ENCODE assay signal across 23 mouse cellular contexts in genomic region chr7:67749441-67750239, GRCm38 (mm10). TPM values are rescaled to one million over a fixed set of nuclear protein-coding genes. Genes with fewer than 3 reads are reported as not detected.
DNase-seq lines count a peak whose midpoint lies in the region; TF ChIP-seq lines count a peak whose summit lies in the region.
"Had no signal": no experiment of that assay in that cellular context is flagged by ENCODE, and none has a peak within 500 bp of the region (broad histone marks: within the 10 kb centered on the region; RNA-seq: fewer than 3 reads in every experiment).

No protein-coding gene starts in this region.

- peak overlapping the region; percentile 78 for H3K27ac ChIP-seq in gastrocnemius, adult 2 months
- peak overlapping the region; percentile 51; the same call in 1 of the 2 replicates for H3K27ac ChIP-seq in layer of hippocampus, adult 2 months
- H3K27ac ChIP-seq: forebrain, embryonic 12.5 days; heart, embryonic 10.5 days; kidney, postnatal 0 days; limb, embryonic 15.5 days; liver, embryonic 15.5 days; lung, embryonic 15.5 days; midbrain, embryonic 15.5 days had no signal

- intact Hi-C loops in gastrocnemius, adult 2 months (cut with DNase I): loop anchor here (10.0 kb wide), 1 partner anchor 525 kb away; the partner anchor contains the start of gene Lysmd4

- TF ChIP-seq CTCF in gastrocnemius, adult 2 months (IDR thresholded peaks at IDR 0.05): no peak
- TF ChIP-seq CTCF in layer of hippocampus, adult 2 months (conservative IDR thresholded peaks at IDR 0.05): no peak

- DNase-seq in gastrocnemius, adult 2 months: peak; percentile 56
- no peak for DNase-seq in gastrocnemius, adult 18-20 months (ENCODE audit: low spot score)
- DNase-seq in layer of hippocampus, adult 2 months (ENCODE audit: low spot score in 2 of 2): no peak
- DNase-seq in layer of hippocampus, postnatal 25 days (ENCODE audit: extremely low spot score in 1 of 2, low spot score in 1 of 2): no peak
- peak; percentile 11 for DNase-seq in 3T3-L1 (ENCODE audit: low read depth, low spot score)
- DNase-seq in NIH3T3 (ENCODE audit: low read depth): peak; percentile 71
- no peak for DNase-seq in adrenal gland, adult 2 months
- DNase-seq in urinary bladder, postnatal 4 days (ENCODE audit: low spot score in 2 of 2): no peak
- DNase-seq: adrenal gland, postnatal 25 days; cerebellum, adult 9-10 months; kidney, adult 2 months; lung, postnatal 36 days; right cerebral cortex, postnatal 14 days; spleen, adult 18-20 months had no signal

- peak overlapping the region; percentile 42 for H3K4me3 ChIP-seq in gastrocnemius, adult 2 months
- H3K4me3 ChIP-seq in layer of hippocampus, adult 2 months: no peak overlapping the region
- H3K4me3 ChIP-seq: forebrain, embryonic 12.5 days; heart, embryonic 10.5 days; limb, embryonic 15.5 days; liver, embryonic 15.5 days; lung, embryonic 15.5 days; megakaryocyte, embryonic 14.5 days; midbrain, embryonic 15.5 days had no signal

RNA-seq across cellular contexts. Expression of gene Synm, which starts 9.9 kb away (rescaled TPM):
- total RNA-seq in gastrocnemius, adult 2 months (2021): 100 to 1,000 TPM; 235 to 336 TPM
- 100 to 1,000 TPM; 384 to 452 TPM for total RNA-seq in gastrocnemius, adult 18-20 months (2021)
- 10 to 100 TPM; 18.7 to 22.2 TPM for total RNA-seq in layer of hippocampus, adult 2 months (2021)
- total RNA-seq in layer of hippocampus, postnatal 25 days (2021): 10 to 100 TPM; 18.9 to 19.5 TPM
- 10 to 100 TPM in 1 of 2 experiments, 1 to 10 TPM in 1; 8.2 to 17.8 TPM for total RNA-seq in adrenal gland, adult 2 months (2021)
- 3.6 and 5.1 TPM in 2 replicates for polyA plus RNA-seq in adrenal gland, adult 2 months (2012; rRNA removed)
- total RNA-seq: MEL had no signal

Comparison
In these comparisons a context has a peak if more than half of its experiments do, and no peak if none do; other contexts are left out.
1. DNase-seq: peak in gastrocnemius, adult 2 months (single experiment), 3T3-L1 (single experiment) and NIH3T3 (single experiment); none in gastrocnemius, adult 18-20 months (single experiment), layer of hippocampus, adult 2 months (0 of 2), layer of hippocampus, postnatal 25 days (0 of 2), adrenal gland, adult 2 months (single experiment) and urinary bladder, postnatal 4 days (0 of 2).
2. RNA of gene Synm, which starts 9.9 kb away (total RNA-seq): 384 to 452 TPM in gastrocnemius, adult 18-20 months and 235 to 336 TPM in gastrocnemius, adult 2 months; 18.7 to 22.2 TPM in layer of hippocampus, adult 2 months, 18.9 to 19.5 TPM in layer of hippocampus, postnatal 25 days and 8.2 to 17.8 TPM in adrenal gland, adult 2 months; every median in the first group is over 10 times any median in the second.